Mouse (Mus musculus): Measurements from ENCODE around the gene Fam71f1.

GRCm38 (mm10) chr6:29308846-29309605 is 9.9 kb upstream of the Fam71f1 start:
- no peak for TF ChIP-seq MAX (IDR thresholded peaks at IDR 0.05; ENCODE audit: low read depth)
- TF ChIP-seq POLR2A (IDR thresholded peaks at IDR 0.05; ENCODE audit: insufficient read length, low read depth), result no peak
- TF ChIP-seq USF1 (IDR thresholded peaks at IDR 0.05; ENCODE audit: low read depth), result no peak
- no peak for TF ChIP-seq E2F4 (IDR thresholded peaks at IDR 0.05; ENCODE audit: insufficient read depth)
- TF ChIP-seq MYOG (IDR thresholded peaks at IDR 0.05; ENCODE audit: control insufficient read depth in 1 of 3, insufficient read depth in 1 of 3, insufficient read length in 2 of 3, low read depth in 2 of 3), result no peak
- no peak for TF ChIP-seq TCF12 (IDR thresholded peaks at IDR 0.05; ENCODE audit: insufficient read depth, poor library complexity, severe bottlenecking)
- no peak for TF ChIP-seq REST (IDR thresholded peaks at IDR 0.05; ENCODE audit: insufficient read depth, insufficient read length)
